Mouse (Mus musculus) retina, adult 2 months (tissue): ENCODE data around the gene H2-D1.

Experiments used
- DNase-seq: peaks from one replicate; pipeline ENCODE4 v3.0.0-alpha.2; 2012; ENCODE audit warnings: low read depth, low spot score

Gene H2-D1

DNA sequence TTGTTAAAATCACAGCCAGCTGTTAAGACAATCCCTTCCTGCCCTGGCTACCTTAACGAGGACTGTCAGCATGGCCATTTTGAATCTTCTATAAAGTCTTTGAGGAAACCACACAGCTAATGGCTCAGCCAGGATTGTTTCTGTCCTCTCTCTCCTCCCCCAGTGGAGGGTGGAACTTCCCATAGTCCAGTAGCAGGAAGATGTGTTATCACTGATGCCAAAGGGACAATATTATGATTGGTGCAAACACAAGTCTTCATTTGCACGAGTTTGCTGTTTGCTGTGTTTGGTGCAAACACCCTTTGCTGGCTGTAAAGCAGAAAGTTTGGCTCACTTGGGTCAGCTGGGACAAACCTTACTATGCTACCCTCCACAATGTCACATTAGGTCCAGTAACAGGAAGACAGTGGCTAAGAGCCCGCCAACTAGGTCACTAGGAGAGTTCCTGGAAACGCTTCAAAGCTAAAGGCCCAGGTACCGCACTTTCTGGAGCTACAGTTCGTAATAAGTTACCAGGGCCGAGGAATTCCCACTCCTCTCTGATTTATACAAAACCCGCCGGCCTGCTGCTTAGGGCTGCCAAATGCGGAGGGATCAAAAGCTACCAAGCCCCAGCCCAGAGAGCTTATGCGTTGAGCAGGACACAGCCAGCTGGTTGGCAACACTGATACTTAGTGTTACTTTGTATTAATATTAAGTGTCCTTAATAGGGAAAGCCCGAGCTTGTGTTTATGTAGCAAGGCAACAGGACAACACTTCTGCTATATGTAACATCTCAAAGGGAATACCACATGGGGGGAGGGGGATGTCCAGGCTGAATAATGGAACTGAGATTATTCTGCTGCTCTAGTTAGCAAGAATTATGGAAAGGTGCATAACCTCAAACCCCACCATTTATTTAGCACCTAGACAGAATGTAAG is 21.9 kb upstream of the H2-D1 start:
- no peak for DNase-seq

DNA sequence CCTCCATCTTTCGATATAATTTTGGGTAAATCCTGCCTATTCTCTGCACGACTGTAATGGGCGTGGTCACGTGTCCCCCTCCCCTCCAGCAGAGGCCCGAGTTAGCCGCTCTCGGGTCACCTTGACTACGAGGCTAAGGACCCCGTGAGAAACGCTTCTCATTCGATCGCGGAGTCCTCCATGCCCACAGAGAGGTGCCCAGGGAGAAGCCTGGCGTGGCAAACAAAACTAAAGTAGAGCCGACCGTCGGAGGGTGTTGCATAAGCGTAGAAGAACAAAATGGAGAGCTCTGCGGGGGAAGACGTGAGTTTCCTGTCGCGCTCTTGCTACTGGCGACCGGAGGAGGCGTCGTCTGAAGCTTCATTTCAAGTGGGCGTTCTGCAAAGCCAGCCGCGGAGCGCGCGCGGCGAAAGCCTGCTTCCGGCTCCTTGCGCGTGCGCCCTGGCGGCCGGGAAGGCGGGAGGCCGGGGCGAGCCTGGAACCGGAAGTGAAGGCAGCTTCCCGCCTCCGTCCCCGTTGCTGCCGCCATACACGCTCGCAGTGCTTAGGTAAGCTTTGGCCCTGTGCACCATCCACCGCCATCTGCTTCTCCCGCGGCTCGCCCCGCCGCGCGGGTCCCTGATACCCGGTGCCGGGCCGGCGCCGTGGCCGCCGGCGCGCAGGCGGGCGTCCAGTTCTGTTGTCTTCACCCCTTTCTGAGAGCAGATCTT is 21.1 kb upstream of the H2-D1 start, which contains the start of gene Ddx39b:
TSS of gene Ddx39b (plus strand) at position 442 of the 710 bp plus-strand sequence.
- DNase-seq = peak; percentile 92

DNA sequence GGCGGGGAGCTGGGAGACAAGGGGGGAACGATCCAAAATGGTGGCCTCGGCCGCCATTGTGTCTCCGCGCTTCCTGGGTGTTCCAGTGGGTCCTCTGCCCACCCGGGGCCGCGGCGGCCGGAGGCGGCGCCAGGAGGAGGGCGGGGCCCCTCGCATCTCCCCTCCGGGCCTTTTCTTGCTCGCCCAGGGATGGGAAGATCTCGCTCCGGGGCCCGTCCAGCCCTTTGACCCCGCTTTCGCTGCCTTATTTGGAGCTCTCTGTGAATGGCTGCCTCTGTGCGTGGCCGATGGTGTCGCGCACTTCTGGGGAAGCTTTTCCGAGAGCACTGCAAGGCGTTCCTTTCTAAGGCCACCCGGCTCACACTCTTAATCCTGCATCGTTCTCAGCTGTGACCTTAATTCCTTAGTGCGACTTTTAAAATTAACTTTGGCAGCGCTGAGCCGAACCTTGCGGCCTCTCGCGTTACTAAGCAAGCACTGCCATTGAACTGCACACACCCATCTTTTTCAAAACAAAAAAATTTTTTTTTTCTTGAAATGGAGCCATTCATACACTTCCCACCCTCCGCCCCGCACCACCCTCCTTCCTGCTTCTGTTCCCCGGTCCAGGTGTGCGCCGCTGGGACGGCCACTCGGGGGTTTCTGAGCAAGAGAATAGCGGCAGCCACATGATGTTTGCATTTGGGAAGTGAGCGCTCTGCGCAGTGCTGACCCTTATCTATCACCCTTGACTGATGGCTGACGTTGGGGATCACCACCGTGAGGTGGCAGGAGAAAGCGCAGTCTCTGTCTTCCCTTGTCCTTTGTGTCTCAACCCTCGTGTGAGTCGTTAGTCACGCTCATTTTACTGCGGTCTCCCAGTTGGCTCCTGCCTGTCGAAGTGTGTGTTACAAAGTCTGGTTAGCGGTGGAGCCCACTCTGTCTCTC is 20.3 kb upstream of the H2-D1 start:
- peak; percentile 72 for DNase-seq

DNA sequence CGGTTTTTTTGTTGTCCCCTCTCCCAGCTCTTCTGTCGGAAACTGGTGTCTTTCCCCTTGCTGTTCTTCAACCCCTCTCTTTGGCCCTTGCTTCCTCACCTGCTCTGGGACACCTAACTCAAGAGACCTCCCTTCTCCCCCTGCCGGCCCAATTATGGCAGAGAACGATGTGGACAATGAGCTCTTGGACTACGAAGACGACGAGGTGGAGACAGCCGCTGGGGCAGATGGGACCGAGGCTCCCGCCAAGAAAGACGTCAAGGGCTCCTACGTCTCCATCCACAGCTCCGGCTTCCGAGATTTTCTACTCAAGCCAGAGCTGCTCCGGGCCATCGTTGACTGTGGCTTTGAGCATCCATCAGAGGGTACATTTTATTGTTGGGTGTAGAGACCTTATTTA is 19.4 kb upstream of the H2-D1 start:
- no peak for DNase-seq

DNA sequence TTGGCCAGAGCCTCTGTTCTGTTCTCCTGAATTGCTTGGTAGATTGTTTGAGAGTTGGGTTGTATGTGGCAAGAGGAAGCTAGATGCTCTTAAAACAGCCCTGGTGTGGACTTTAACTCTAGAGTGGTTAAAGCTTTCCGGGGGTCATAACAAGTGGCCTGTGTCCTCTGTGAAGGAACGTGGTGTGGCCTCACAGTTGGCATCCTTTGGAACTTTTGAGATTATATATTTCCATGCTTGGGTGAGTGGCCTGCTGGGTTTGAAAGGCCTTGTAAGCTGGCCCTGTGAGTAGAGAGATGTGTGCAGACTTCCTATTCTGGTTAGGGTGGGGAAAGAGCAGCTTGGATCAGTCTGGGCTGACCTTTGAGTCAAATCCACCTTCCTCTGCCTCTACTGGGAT is 17.5 kb upstream of the H2-D1 start:
- DNase-seq = no peak

DNA sequence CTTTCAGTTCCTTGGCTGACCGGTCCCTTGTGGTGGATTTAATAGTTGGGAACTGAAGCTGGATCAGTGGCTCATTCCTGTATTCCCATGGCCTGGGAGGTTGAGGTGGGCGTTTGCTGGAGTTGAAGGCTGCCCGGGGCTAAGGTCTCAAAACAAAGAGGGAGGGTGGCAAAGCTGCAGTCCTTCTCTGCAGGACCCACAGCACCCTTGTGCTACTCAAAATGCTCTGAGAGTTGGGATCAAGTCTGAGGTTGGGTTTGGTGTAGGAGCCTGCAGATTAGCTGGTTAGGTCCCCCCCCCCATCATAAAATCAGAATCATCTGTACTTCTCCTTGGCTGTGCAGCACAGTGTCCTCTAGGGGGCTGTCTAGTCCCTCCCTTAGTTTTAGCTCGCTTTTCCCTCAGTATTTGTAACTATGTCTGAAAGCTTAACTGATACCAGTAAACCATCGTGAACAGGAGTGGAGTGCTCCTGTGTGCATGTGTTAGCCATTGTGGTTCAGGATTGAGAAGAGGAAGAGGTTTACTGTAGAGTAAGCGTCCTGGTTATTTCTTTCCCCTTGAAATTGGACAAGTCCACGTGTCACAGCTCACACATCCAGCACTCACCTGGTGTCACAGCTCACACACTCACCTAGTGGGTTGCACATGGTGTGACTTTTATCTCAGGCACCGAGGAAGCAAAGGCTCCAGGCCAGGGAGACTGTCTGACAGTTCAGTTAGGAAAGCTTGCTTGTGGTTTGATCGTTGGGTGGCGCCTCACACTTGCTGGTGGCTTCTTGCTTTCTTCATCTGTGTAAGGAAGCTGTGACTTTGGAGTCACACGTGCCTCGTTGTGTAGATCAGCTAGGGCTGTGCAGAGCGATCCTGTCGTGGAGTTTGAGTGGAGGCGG is 16.6 kb upstream of the H2-D1 start:
- DNase-seq = no peak

DNA sequence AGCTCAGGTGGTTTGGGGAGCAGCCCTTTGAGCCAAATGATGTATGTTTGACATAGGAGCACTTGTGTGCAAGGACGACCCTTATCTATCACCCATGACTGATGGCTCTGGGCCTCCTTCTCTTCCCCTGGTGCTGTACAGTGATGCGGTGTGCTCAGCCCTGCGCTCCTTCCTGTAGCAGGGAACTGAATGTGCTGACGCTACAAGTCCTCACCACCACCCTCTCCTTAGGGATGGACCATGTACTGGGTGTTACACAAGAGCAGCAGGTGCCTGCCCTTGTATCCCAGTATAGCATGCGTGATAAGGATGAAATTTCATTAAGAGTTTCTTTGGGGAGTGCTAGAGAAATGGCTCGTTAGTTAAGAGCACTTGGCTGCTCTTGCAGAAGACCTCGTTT is 15.4 kb upstream of the H2-D1 start:
- DNase-seq = no peak

DNA sequence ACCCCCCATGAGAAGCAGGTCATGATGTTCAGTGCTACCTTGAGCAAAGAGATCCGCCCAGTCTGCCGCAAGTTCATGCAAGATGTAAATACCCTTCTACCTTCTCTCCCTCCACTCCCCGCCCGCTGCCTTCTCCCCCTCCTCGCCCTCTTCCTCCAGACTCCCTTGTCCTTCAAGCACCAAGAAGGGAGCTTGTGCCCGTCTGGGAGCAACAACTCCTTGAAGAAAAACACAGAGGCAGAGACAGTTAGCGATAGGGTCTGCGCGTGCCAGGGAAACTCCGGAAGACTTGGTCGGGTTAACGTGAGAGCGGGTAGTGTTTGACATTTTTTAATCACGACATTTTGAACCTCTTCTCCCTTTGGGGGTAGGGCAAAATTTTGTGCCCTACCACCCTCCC is 13.5 kb upstream of the H2-D1 start:
- DNase-seq = no peak

DNA sequence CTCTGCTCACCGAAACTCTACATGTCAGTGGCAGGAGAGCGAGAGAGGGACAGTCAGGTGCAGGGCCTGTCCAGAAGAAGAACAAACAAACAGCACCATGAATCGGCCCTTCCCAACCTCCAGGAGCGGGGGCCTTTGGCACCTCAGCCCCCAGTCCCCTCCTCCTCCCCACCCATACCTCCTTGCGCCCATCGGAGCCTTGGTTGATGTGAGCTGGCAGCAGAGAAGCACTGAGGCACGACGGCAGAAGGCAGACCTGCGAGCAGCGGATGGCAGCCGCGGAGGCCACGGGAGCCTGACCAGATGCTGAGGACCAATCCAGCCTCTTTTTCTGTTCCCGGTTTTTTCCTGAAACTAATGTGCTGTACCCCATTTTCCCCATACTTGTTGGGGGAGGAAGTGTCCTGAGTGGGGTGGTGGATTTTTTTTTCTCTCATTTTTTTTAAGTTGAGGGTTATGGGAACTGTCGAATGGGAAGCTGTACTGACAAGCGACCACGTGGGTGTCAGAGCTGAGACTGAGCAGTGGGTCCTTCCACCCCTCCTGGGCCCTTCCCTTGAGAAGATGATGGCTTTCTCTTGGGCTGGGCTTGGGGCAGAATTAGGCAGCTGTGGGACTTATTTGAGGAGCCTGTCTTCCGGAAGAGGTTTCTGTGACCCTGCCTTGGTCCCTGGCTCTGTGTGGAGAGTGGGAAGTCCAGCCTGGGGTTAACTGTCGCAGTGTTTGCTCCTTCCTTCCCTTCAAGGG is 12.9 kb upstream of the H2-D1 start:
- no peak for DNase-seq

DNA sequence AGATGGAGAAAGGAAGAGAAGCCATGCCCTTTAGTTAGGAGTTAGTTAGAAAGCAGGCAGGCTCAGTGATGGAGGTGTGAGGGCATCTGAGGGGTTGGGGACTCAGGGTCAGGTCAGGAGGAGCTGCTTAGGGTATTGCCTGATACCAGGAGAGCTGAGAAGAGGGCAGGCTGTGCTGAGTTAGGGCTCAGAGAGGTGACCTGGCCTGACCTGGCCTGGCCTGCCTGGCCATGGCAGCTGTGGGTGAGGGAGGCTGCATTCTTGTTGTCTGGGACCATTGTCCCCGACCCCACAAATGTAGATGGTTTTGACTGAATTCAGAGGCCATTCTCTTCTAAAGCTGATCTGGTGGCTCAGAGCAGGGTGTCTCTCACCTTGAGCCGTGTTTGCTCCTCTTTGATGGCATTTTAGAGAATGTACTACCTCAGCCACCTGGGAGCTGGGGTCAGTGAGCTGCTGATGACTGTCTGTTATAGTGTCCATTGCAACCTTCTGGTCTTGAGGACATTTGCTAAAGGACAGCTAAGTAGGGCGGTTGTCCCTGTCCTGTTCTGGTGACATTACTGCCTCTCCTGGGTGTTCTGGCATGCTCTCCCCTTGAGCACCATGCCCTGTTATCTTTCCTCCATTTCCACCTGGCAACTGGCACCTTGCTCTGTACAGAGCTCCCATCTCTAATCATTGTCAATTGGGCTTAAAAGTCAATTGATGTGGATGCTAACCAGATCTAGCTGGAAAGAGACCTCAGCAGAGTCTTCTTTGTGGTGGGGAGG is 12.0 kb upstream of the H2-D1 start:
- no peak for DNase-seq

DNA sequence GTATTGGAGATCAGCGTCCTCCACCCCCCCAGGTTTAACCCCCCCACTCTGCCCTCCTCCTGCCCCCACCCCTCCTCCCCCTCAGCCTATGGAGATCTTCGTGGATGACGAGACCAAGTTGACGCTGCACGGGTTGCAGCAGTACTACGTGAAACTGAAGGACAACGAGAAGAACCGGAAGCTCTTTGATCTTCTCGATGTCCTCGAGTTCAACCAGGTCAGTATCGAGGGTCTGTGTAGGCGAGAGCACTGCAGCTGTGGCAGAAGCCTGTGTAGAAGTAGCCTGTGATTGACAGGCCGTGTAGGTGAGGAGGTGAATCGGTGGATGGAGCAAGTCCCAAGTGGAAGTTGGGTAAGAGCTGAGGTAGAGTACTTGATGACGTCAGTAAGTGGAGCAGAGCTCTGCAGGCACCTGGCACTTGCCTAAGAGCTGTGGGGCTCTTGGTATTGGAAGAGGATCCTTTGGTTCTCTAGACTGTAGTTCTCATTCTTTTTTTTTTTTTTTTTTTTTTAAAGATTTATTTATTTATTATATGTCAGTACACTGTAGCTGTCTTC is 11.3 kb upstream of the H2-D1 start:
- no peak for DNase-seq

DNA sequence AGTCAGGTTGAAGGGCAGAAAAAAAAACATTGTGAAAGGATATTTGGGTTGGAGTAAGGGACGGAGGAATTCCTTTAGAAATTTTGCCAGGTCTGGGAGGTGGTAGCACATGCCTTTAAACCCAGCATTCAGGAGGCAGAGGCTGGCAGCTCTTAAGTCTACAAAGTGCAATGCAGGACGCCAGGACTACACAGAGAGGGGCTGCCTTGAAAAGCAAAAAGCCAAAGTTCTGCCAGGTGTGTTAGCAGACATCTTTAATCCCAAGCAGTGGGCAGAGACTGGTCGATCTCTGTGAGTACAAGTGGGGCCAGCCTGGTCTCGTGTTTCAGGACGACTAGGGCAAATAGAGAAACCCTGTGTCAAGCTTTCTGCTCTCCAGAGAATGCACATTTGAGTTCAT is 10.5 kb upstream of the H2-D1 start:
- DNase-seq = no peak

DNA sequence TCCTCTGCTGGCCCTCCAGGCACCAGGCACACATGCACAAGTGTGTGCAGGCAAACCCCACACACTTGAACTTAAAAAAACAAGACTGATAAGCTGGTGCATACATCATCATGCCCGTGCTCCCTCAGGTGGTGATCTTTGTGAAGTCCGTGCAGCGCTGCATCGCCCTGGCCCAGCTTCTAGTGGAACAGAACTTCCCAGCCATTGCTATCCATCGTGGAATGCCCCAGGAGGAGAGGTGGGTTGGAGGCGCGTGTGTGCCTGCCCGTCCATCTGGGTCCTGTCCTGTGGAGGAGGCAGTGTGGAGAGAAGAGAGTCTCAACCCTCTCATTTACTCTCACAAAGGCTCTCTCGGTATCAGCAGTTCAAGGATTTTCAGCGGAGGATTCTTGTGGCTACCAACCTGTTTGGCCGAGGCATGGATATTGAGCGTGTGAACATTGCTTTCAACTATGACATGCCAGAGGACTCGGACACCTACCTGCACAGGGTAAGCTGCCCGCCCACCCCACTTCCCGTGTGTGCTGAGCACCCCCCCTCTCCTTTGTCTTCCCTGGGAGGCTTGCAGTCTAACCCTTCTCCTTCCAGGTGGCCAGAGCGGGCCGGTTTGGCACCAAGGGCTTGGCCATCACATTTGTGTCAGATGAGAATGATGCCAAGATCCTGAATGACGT is 9.8 kb upstream of the H2-D1 start:
- DNase-seq = no peak

DNA sequence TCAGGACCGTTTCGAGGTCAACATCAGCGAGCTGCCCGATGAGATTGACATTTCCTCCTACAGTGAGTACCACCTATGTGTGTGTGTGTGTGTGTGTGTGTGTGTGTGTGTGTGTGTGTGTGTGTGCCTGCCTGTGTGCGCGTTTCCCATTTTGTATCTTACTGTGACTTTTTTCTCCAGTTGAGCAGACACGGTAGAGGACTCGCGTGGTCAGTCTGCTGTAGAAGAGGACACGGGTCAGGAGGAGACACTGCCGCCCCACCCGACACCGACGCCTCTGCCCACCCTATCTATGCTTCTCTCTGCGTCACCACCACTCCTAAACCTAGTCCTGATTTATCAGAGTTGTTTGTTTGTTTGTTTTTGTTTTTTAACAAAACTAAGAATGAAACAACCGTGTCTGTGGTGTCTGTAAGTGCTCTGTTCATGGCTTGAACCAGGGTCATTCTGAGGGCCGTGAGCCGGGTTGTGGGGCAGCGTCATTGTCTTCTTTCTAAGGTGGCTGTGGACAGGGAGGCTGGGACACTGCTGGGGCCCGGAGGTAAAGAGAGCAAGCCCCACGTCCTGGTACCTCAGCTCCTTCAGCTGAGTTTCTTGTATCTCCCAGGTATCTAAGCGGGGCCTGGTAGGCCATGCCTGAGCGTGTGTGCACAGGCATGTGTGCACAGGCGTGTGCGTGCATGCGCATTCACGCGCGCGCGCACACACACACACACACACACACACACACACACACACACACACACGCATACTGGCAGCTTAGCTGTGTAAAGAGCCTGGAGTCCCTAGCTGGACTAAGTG is 9.0 kb upstream of the H2-D1 start:
- DNase-seq = no peak

DNA sequence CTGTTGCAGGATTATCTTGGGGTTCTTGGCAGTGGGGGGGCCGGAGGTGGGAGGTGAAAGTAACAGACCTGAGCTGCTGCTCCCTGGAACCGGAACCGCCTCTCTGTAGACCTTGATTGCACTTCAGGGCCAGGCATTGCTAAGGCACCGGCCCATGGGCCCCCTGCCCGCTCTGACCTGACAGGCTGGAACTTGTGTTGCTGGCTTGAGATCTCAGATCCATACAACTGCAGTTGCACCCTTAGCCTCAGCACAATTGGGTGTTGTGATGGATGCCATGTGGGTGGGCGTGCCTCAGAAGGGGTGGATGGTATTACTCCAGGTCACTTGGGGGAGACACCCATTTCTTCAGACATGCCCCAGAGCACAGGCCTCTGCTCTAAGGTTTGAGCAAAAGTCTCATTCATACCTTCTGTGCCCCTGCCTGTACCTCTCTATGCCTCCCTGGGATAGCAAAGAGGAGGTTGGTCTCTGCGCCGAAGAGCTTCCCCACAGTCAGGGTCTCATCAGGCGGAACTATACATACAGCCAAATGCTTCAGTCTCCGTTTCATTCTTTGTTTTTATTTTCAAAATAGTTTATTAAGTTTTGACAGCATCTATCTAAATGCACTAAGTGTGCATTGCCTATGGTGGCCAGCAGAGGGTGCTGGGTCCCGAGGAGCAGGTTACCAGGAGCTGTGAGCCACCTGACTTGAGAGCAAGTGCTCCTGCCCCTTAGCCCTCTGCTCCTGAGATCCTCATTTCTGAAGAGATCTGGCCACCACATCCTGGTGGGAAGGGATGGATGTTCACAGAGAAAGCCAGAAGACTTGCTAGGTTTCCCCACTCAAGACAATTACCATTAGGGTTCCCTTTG is 8.1 kb upstream of the H2-D1 start:
- no peak for DNase-seq

DNA sequence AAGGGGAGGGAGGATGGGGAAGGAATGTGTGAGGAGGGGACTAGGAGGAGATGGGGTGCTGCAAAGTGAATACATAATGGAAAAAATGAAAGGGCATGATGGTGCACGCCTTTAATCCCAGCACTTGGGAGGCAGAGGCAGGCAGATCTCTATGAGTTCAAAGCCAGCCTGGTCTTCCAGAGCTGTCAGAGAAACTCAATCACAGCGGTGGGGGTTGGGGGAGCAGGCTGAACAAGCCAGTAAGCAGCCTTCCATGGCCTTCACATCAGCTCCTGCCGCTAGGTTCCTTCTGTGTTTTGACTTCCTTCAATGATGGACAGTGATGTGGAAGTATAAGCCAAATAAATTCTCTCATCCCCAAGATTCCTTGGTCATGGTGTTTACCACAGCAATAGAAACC is 7.2 kb upstream of the H2-D1 start:
- DNase-seq = no peak

DNA sequence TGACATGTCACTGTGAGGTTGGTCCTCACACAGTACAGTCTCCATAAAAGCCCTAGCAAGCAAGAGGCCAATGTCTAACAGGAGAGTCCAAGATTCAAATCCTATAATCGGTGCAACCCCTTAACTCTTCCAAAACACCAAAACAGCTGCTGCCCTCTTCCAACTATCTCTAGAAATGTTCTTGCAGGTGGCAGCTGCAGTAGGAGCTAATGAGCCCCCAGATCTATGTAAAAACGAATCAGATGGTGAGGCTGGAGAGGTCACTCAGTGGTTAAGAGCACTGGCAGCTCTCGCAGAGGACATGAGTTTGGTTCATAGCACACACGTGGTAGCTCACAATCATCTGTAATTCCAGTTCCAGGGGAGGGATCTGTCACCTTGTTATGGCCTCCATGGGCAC is 6.8 kb upstream of the H2-D1 start:
- no peak for DNase-seq
